In genomic region chr17:70852686-70853386, GRCm38 (mm10) we compare ENCODE assay signal across 8 mouse cellular contexts. TPM values are rescaled to one million over a fixed set of nuclear protein-coding genes. Genes with fewer than 3 reads are reported as not detected.
A peak's percentile ranks its signal among the peaks of the same experiment; 100 is the strongest.
DNase-seq lines count a peak whose midpoint lies in the region; ATAC-seq and TF ChIP-seq lines count a peak whose summit lies in the region.

No protein-coding gene starts in this region.

- H3K36me3 ChIP-seq in forebrain, embryonic 14.5 days (ENCODE audit: control insufficient read depth, insufficient read depth, low read length): no peaks in the 10 kb centered on the region

- peaks cover 2% of the 10 kb centered on the region; the same call in 1 of the 2 replicates for H3K4me1 ChIP-seq in bone marrow macrophage, adult 2 months (ENCODE audit: control insufficient read depth, insufficient read depth, low read length)
- H3K4me1 ChIP-seq in forebrain, embryonic 14.5 days (ENCODE audit: control insufficient read depth, insufficient read depth, low read length): peaks cover 12% of the 10 kb centered on the region

- under 1% methylated on average over 51 of the region's 51 CpGs for WGBS in forebrain, embryonic 14.5 days

- peak overlapping the region; percentile 98 for H3K27ac ChIP-seq in bone marrow macrophage, adult 2 months (ENCODE audit: insufficient read depth, low read depth, low read length)
- peak overlapping the region; percentile 78 for H3K27ac ChIP-seq in forebrain, embryonic 14.5 days (ENCODE audit: low read depth, low read length)

- ATAC-seq in forebrain, embryonic 14.5 days: peak; percentile 56

- no peaks in the 10 kb centered on the region for H3K9me3 ChIP-seq in forebrain, embryonic 14.5 days (replicated peaks; ENCODE audit: control insufficient read depth, low read length)

- H3K4me2 ChIP-seq in forebrain, embryonic 14.5 days (ENCODE audit: low read length): peak overlapping the region; percentile 96

- peak overlapping the region; percentile 96 for H3K4me3 ChIP-seq in bone marrow macrophage, adult 2 months (ENCODE audit: insufficient read depth, low read length)
- H3K4me3 ChIP-seq in forebrain, embryonic 14.5 days (ENCODE audit: low read depth, low read length): peak overlapping the region; percentile 57

- TF ChIP-seq POLR2A in bone marrow macrophage, adult 2 months (IDR thresholded peaks at IDR 0.05; ENCODE audit: borderline replicate concordance, low read depth, low read length): no peak

- intact Hi-C loops in heart, postnatal 36 days (cut with DNase I): no loop called here

- DNase-seq in ES-CJ7 (ENCODE audit: low read depth, low spot score): peak; percentile 68
- peak; percentile 74 for DNase-seq in forebrain, embryonic 14.5 days (ENCODE audit: low spot score)
- peak; percentile 86 for DNase-seq in heart, postnatal 36 days
- peak; percentile 78 for DNase-seq in layer of hippocampus, adult 9-11 months
- peak; percentile 87 for DNase-seq in lung, postnatal 14 days
- DNase-seq in ovary, postnatal 10 days (ENCODE audit: low spot score): peak; percentile 63
- DNase-seq in urinary bladder, adult 2 months (ENCODE audit: low spot score): peak; percentile 81

- no peaks in the 10 kb centered on the region; the same call in 1 of the 2 replicates for H3K27me3 ChIP-seq in forebrain, embryonic 14.5 days (replicated peaks; ENCODE audit: control insufficient read depth, insufficient read depth, low read length)

- peak overlapping the region; percentile 75 for H3K9ac ChIP-seq in forebrain, embryonic 14.5 days (ENCODE audit: low read length)

- TF ChIP-seq CTCF in bone marrow macrophage, adult 2 months (IDR thresholded peaks at IDR 0.05; ENCODE audit: low read depth, low read length): no peak

RNA-seq across cellular contexts. Expression of gene Tgif1, which starts 0.5 kb away (rescaled TPM):
- polyA plus RNA-seq in bone marrow macrophage, adult 2 months (2012; ENCODE audit: insufficient read depth, insufficient read length, missing spikeins): 86.0 and 97.0 TPM in 2 replicates
- 12.9 and 13.6 TPM in 2 replicates for polyA plus RNA-seq in forebrain, embryonic 14.5 days (2014; fragmentation: Nextera tagmentation; extraction: Ambion mirVana)
- 1 to 10 TPM; 5.3 to 7.2 TPM for total RNA-seq in heart, postnatal 36 days (2021)
- 77.2 and 79.5 TPM in 2 replicates for polyA plus RNA-seq in urinary bladder, adult 2 months (2012; rRNA removed)

Comparison
In these comparisons a context has a peak if more than half of its experiments do, and no peak if none do; other contexts are left out.
1. Peak in every context shown above with its lines: DNase-seq, ATAC-seq, H3K4me3 ChIP-seq and H3K27ac ChIP-seq.